Mouse (Mus musculus): ENCODE data around the gene Cep112. TPM values are rescaled to one million over a fixed set of nuclear protein-coding genes. Genes with fewer than 3 reads are reported as not detected.

The Cep112 gene
- polyA plus RNA-seq, 2 experiments, result 0.76 to 1.7 TPM

GRCm38 (mm10) chr11:108488256-108488655 lies 63.3 kb downstream of the Cep112 start:
- Histone ChIP-seq H3K4me3 (ENCODE audit: insufficient read depth in 1 of 2, low read depth in 2 of 2, low read length in 2 of 2) (no peak overlapping the region), H3K9ac (replicated peaks) (no peak overlapping the region), H3K4me2 (ENCODE audit: low read depth) (no peak overlapping the region), H3K27me3 (ENCODE audit: control insufficient read depth, insufficient read depth, low read length) (no peaks in the 10 kb centered on the region), H3K36me3 (replicated peaks; ENCODE audit: control insufficient read depth, insufficient read depth, low read depth) (no peaks in the 10 kb centered on the region), H3K4me1 (replicated peaks; ENCODE audit: control insufficient read depth in 2 of 2, insufficient read depth in 2 of 2, low read length in 1 of 2) (no peaks in the 10 kb centered on the region), H3K27ac (no peak overlapping the region), H3K9me3 (ENCODE audit: control insufficient read depth, low read length) (no peaks in the 10 kb centered on the region)
- TF ChIP-seq CTCF (IDR thresholded peaks at IDR 0.05; ENCODE audit: low read depth), result no peak
- no peak for TF ChIP-seq EP300 (IDR thresholded peaks at IDR 0.05; ENCODE audit: low read depth)
- WGBS (ENCODE audit: insufficient replicate concordance), result 38% methylated on average over 2 of the region's 2 CpGs
- ATAC-seq (ENCODE audit: insufficient read depth) (no peak), DNase-seq (ENCODE audit: low read depth in 3 of 3, low spot score in 3 of 3) (no peak)

DNA sequence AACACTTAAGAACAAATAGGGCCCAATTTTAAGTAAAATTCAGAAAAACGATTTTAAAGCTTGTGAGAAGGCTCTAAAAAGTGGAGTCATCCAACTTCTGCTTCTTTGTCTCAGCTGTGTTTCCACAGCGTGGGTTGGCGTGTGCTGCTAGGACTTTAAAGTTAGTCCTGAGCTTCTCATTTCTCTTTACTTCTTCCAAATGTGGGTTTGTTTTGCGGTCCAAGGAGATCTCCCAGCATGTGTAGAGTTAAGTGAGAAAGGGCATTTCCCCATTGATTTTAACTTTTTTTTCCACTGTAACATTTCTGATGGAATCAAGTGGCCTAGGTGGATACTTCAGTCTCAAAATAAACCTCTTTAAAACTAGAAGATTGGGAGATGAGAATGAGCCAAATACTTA lies 64.9 kb downstream of the Cep112 start:
- ATAC-seq (ENCODE audit: insufficient read depth), result no peak
- H3K4me1 ChIP-seq (replicated peaks; ENCODE audit: control insufficient read depth in 2 of 2, insufficient read depth in 2 of 2, low read length in 1 of 2), result no peaks in the 10 kb centered on the region
- TF ChIP-seq CTCF (IDR thresholded peaks at IDR 0.05; ENCODE audit: low read depth) (no peak), EP300 (IDR thresholded peaks at IDR 0.05; ENCODE audit: low read depth) (no peak)
- H3K36me3 ChIP-seq (replicated peaks; ENCODE audit: control insufficient read depth, insufficient read depth, low read depth), result no peaks in the 10 kb centered on the region
- H3K27me3 ChIP-seq (ENCODE audit: control insufficient read depth, insufficient read depth, low read length), result no peaks in the 10 kb centered on the region
- 60% methylated on average over 4 of the region's 4 CpGs for WGBS (ENCODE audit: insufficient replicate concordance)
- no peak overlapping the region for H3K27ac ChIP-seq
- no peak overlapping the region for H3K4me2 ChIP-seq (ENCODE audit: low read depth)
- H3K4me3 ChIP-seq (ENCODE audit: insufficient read depth in 1 of 2, low read depth in 2 of 2, low read length in 2 of 2), result no peak overlapping the region
- no peaks in the 10 kb centered on the region for H3K9me3 ChIP-seq (ENCODE audit: control insufficient read depth, low read length)
- DNase-seq (ENCODE audit: low read depth in 3 of 3, low spot score in 3 of 3), result no peak
- H3K9ac ChIP-seq (replicated peaks), result no peak overlapping the region

DNA sequence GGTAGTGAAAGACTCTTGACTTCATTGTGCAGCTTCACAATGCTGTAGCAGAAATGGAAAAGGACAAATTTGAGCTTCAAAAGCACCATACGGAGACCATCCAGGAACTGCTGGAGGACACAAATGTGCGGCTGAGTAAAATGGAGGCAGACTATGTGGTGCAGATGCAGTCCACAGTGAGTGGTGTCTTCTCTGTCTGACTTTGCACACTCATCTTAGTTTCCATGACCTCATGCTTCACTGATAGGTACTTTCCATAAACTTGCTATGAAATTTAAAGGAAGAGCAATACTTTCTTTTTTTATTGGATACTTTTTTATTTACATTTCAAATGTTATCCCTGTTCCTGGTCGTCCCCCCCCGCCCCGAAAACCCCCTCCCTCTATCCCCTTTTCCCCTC lies 83.2 kb downstream of the Cep112 start:
- TF ChIP-seq EP300 (IDR thresholded peaks at IDR 0.05; ENCODE audit: low read depth), result no peak
- no peak for TF ChIP-seq CTCF (IDR thresholded peaks at IDR 0.05; ENCODE audit: low read depth)
- no peak overlapping the region for H3K9ac ChIP-seq (replicated peaks)
- no peak for DNase-seq (ENCODE audit: low read depth in 3 of 3, low spot score in 3 of 3)
- H3K9me3 ChIP-seq (ENCODE audit: control insufficient read depth, low read length), result no peaks in the 10 kb centered on the region
- H3K36me3 ChIP-seq (replicated peaks; ENCODE audit: control insufficient read depth, insufficient read depth, low read depth), result no peaks in the 10 kb centered on the region
- no peaks in the 10 kb centered on the region for H3K4me1 ChIP-seq (replicated peaks; ENCODE audit: control insufficient read depth in 2 of 2, insufficient read depth in 2 of 2, low read length in 1 of 2)
- H3K4me3 ChIP-seq (ENCODE audit: insufficient read depth in 1 of 2, low read depth in 2 of 2, low read length in 2 of 2), result no peak overlapping the region
- H3K27ac ChIP-seq, result no peak overlapping the region
- no peak overlapping the region for H3K4me2 ChIP-seq (ENCODE audit: low read depth)
- no peak for ATAC-seq (ENCODE audit: insufficient read depth)
- no peaks in the 10 kb centered on the region for H3K27me3 ChIP-seq (ENCODE audit: control insufficient read depth, insufficient read depth, low read length)
- WGBS (ENCODE audit: insufficient replicate concordance), result 68% methylated on average over 5 of the region's 5 CpGs

DNA sequence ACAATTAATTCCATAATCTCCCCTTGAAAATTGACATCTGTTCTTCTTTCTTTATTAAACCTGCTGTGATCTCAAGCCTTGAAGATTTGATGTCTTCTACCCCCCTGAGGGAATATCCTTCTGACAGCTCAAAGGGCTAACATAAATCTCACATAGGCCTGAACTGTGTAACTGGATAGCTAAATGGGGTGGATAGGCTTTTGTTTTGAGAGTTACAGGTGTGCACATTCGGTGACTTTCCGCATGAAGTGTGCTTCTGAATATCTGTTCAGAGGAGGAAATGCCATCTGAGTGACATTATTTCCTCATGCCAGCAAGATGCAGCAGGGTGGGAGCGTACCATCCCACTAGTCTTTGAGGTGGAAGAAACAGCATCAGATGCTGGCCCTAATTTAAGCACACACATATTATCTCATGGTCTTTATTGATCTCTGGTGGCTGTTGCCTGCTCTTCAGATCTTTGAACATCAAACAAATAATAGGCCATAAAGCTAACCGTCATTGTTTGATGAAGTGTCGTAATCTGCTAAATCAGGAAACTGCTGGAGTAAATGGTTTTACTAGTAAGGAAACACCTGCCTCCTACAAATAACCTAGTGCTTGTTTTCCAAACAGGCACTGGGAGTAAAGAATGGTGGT lies 102.9 kb downstream of the Cep112 start:
- H3K4me3 ChIP-seq (ENCODE audit: insufficient read depth in 1 of 2, low read depth in 2 of 2, low read length in 2 of 2), result no peak overlapping the region
- no peaks in the 10 kb centered on the region for H3K9me3 ChIP-seq (ENCODE audit: control insufficient read depth, low read length)
- TF ChIP-seq CTCF (IDR thresholded peaks at IDR 0.05; ENCODE audit: low read depth), result no peak
- no peak overlapping the region for H3K4me2 ChIP-seq (ENCODE audit: low read depth)
- H3K27me3 ChIP-seq (ENCODE audit: control insufficient read depth, insufficient read depth, low read length), result no peaks in the 10 kb centered on the region
- no peak for DNase-seq (ENCODE audit: low read depth in 3 of 3, low spot score in 3 of 3)
- H3K9ac ChIP-seq (replicated peaks), result no peak overlapping the region
- no peak for ATAC-seq (ENCODE audit: insufficient read depth)
- H3K4me1 ChIP-seq (replicated peaks; ENCODE audit: control insufficient read depth in 2 of 2, insufficient read depth in 2 of 2, low read length in 1 of 2), result no peaks in the 10 kb centered on the region
- no peak overlapping the region for H3K27ac ChIP-seq
- no peaks in the 10 kb centered on the region for H3K36me3 ChIP-seq (replicated peaks; ENCODE audit: control insufficient read depth, insufficient read depth, low read depth)
- 40% methylated on average over 5 of the region's 5 CpGs for WGBS (ENCODE audit: insufficient replicate concordance)

DNA sequence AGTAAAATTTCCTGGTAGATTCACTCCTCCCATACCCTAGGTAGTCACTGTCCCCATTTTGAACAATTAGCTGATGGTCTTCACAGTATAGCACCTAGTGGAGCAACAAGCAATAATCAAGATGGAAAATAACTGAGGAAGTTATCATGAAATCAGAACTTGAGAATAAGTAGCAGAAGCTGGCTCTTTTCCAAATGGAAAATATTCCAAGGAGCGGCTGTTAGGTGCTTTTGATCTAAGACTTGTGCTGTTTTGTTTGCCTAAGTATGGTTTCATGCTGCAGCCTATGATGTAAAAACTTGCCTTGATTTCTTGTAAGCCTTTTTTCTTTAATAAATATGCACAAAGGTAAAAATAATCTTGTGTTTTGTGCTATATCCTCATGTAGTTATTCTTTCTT lies 107.9 kb downstream of the Cep112 start:
- H3K36me3 ChIP-seq (replicated peaks; ENCODE audit: control insufficient read depth, insufficient read depth, low read depth), result no peaks in the 10 kb centered on the region
- no peak overlapping the region for H3K4me3 ChIP-seq (ENCODE audit: insufficient read depth in 1 of 2, low read depth in 2 of 2, low read length in 2 of 2)
- H3K27ac ChIP-seq, result no peak overlapping the region
- no peak overlapping the region for H3K9ac ChIP-seq (replicated peaks)
- ATAC-seq (ENCODE audit: insufficient read depth) (no peak), DNase-seq (ENCODE audit: low read depth in 3 of 3, low spot score in 3 of 3) (no peak)
- 58% methylated on average over 1 of the region's 1 CpGs for WGBS (ENCODE audit: insufficient replicate concordance)
- H3K27me3 ChIP-seq (ENCODE audit: control insufficient read depth, insufficient read depth, low read length), result no peaks in the 10 kb centered on the region
- H3K9me3 ChIP-seq (ENCODE audit: control insufficient read depth, low read length), result no peaks in the 10 kb centered on the region
- no peaks in the 10 kb centered on the region for H3K4me1 ChIP-seq (replicated peaks; ENCODE audit: control insufficient read depth in 2 of 2, insufficient read depth in 2 of 2, low read length in 1 of 2)
- TF ChIP-seq CTCF (IDR thresholded peaks at IDR 0.05; ENCODE audit: low read depth), result no peak
- no peak for TF ChIP-seq EP300 (IDR thresholded peaks at IDR 0.05; ENCODE audit: low read depth)
- H3K4me2 ChIP-seq (ENCODE audit: low read depth), result no peak overlapping the region

All from liver, embryonic 14.5 days (tissue).